Mouse (Mus musculus): ENCODE results near the gene Tsen2. TPM values are rescaled to one million over a fixed set of nuclear protein-coding genes. Genes with fewer than 3 reads are reported as not detected.

Tsen2 gene
- polyA plus RNA-seq, 1 experiment, result 26.2 TPM

DNA sequence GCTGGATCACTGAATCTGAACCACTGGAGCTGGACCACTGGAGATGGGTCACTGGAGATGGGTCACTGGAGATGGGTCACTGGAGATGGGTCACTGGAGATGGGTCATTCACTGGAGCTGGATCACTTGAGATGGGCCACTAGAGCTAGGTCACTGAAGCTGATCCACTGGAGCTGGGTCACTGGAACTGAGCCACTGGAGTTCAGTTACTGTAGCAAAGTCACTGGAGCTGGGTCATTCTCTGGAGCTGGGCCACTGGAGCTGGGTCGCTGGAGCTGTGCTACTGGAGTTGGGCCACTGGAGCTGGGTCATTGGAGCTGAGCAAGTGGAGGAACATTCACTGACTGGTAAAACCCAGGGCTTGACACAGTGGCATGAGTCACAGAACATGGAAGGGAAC, 38.0 kb upstream of the Tsen2 start:
- H3K4me3 ChIP-seq (replicated peaks; ENCODE audit: insufficient read depth, low read depth, low read length), result no peak overlapping the region
- H3K27ac ChIP-seq (ENCODE audit: insufficient read depth, low read length), result no peak overlapping the region
- WGBS, result 87% methylated on average over 1 of the region's 1 CpGs
- no peaks in the 10 kb centered on the region for H3K4me1 ChIP-seq (ENCODE audit: control insufficient read depth, insufficient read depth, low read length)
- DNase-seq, result no peak
- TF ChIP-seq POLR2A (IDR thresholded peaks at IDR 0.05; ENCODE audit: borderline replicate concordance, insufficient read depth, low read length) (no peak), CTCF (IDR thresholded peaks at IDR 0.05; ENCODE audit: borderline replicate concordance, insufficient read depth, low read depth, low read length) (no peak)
- no peaks in the 10 kb centered on the region for H3K27me3 ChIP-seq (ENCODE audit: control insufficient read depth, insufficient read depth, low read length)

DNA sequence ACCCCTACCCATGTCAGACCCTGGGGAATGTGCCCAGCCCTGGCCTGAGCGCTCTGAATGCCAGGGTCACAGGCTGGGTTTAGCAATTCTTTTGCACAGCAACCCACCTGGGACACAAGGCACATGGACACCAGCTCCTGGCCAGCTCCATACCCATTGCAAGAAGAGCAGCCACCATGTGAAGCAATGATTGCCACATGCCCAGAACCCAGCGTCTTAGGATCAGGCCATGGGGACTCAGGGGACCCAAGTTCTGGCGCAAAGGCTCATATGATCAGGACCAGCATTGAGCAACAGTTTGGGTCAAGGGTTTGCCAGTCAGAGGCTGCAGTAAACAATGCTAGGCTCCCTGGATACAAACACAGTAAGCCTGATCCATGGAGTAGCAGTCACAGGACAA, 33.0 kb upstream of the Tsen2 start:
- Histone ChIP-seq H3K27ac (ENCODE audit: insufficient read depth, low read length) (no peak overlapping the region), H3K27me3 (ENCODE audit: control insufficient read depth, insufficient read depth, low read length) (no peaks in the 10 kb centered on the region), H3K4me3 (replicated peaks; ENCODE audit: insufficient read depth, low read depth, low read length) (no peak overlapping the region), H3K4me1 (ENCODE audit: control insufficient read depth, insufficient read depth, low read length) (no peaks in the 10 kb centered on the region)
- WGBS, result 85% methylated on average over 3 of the region's 3 CpGs
- DNase-seq, result no peak
- TF ChIP-seq POLR2A (IDR thresholded peaks at IDR 0.05; ENCODE audit: borderline replicate concordance, insufficient read depth, low read length), result no peak
- TF ChIP-seq CTCF (IDR thresholded peaks at IDR 0.05; ENCODE audit: borderline replicate concordance, insufficient read depth, low read depth, low read length), result no peak

DNA sequence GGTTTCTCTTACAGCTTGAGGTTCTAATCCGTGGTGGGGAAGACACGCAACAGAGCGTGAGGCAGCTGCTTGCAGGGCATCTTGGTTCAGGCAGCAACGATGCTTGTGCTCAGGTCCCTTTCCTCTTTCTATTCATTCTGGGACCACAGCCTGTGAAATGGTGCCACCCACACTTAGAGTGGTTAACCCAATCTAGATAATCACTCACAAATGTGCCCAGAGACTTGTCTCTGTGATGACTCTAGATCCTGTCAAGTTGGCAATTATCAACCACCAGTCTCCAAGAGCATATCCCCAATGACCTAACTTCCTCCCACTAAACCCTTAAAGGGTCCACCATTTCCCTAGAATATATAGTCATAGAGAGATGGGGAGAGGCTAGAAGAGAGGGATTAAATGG, 31.3 kb upstream of the Tsen2 start:
- TF ChIP-seq CTCF (IDR thresholded peaks at IDR 0.05; ENCODE audit: borderline replicate concordance, insufficient read depth, low read depth, low read length) (no peak), POLR2A (IDR thresholded peaks at IDR 0.05; ENCODE audit: borderline replicate concordance, insufficient read depth, low read length) (no peak)
- Histone ChIP-seq H3K27me3 (ENCODE audit: control insufficient read depth, insufficient read depth, low read length) (no peaks in the 10 kb centered on the region), H3K27ac (ENCODE audit: insufficient read depth, low read length) (no peak overlapping the region), H3K4me1 (ENCODE audit: control insufficient read depth, insufficient read depth, low read length) (no peaks in the 10 kb centered on the region), H3K4me3 (replicated peaks; ENCODE audit: insufficient read depth, low read depth, low read length) (no peak overlapping the region)
- 91% methylated on average over 4 of the region's 4 CpGs for WGBS
- DNase-seq, result no peak

DNA sequence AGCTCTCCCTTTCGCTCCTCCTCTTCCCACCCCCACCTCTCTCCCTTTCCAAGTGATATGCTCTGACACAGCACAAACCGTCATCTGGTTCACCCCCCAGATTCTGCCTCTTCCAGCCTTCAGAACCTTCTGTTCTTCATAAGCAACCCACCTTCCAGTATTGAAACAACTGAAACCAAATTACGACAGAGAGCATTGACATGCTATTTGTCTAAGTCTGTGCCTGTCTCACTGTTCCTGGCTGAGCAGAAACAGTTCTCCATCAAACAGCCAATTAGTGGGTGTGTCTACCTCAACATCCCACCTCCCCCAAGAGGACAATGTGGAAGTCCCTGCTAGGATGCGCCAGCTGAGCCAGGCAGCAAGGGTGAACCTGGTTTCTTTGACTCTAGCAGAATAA, 26.6 kb upstream of the Tsen2 start:
- H3K27me3 ChIP-seq (ENCODE audit: control insufficient read depth, insufficient read depth, low read length), result no peaks in the 10 kb centered on the region
- DNase-seq, result no peak
- WGBS, result 87% methylated on average over 4 of the region's 4 CpGs
- H3K27ac ChIP-seq (ENCODE audit: insufficient read depth, low read length), result no peak overlapping the region
- TF ChIP-seq POLR2A (IDR thresholded peaks at IDR 0.05; ENCODE audit: borderline replicate concordance, insufficient read depth, low read length), result no peak
- no peak for TF ChIP-seq CTCF (IDR thresholded peaks at IDR 0.05; ENCODE audit: borderline replicate concordance, insufficient read depth, low read depth, low read length)
- H3K4me3 ChIP-seq (replicated peaks; ENCODE audit: insufficient read depth, low read depth, low read length), result no peak overlapping the region
- peaks cover 6% of the 10 kb centered on the region for H3K4me1 ChIP-seq (ENCODE audit: control insufficient read depth, insufficient read depth, low read length)

DNA sequence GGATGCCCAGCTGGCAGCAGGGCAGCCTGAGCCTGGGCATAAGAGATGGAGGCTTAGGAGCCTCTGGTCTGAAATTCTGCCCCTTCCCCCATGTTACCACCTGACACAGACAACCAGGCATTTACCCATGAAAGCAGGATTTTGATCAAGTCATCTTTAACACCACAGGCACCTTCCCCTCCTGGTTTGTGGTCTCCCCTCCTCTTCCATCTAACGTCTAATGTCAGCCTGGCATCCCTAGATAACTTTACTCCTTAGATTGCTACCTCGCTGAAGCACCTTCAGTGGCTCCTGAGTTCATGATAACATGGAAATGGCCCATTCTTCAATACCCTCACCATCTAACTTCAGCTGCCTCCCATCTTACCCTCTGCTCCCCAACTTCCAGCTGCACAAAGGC, 26.1 kb upstream of the Tsen2 start:
- peaks cover 8% of the 10 kb centered on the region for H3K4me1 ChIP-seq (ENCODE audit: control insufficient read depth, insufficient read depth, low read length)
- H3K27ac ChIP-seq (ENCODE audit: insufficient read depth, low read length), result no peak overlapping the region
- WGBS, result 92% methylated on average over 2 of the region's 2 CpGs
- H3K4me3 ChIP-seq (replicated peaks; ENCODE audit: insufficient read depth, low read depth, low read length), result no peak overlapping the region
- no peaks in the 10 kb centered on the region for H3K27me3 ChIP-seq (ENCODE audit: control insufficient read depth, insufficient read depth, low read length)
- no peak for TF ChIP-seq POLR2A (IDR thresholded peaks at IDR 0.05; ENCODE audit: borderline replicate concordance, insufficient read depth, low read length)
- no peak for TF ChIP-seq CTCF (IDR thresholded peaks at IDR 0.05; ENCODE audit: borderline replicate concordance, insufficient read depth, low read depth, low read length)
- no peak for DNase-seq

DNA sequence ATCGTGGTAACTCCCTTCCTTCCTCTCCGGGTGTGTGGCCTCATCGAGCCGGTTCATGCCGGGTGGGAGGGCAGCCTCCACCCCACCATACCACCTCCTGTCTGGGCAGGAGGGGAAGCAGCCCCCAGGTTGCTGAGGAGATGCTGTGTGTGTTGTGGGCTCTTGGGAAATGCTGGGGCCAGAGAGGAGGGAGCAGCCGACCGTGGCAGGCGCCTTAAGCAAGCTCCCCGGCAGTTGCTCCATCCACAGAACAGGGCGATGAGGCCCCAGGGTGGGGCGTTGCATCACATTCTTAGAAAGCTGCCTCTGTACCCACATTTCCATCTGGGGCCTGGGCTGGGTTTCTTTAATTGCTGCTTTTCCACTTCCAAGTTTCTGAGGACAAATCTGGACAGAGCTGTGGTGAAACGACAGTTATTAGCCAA, 25.2 kb upstream of the Tsen2 start:
- TF ChIP-seq CTCF (IDR thresholded peaks at IDR 0.05; ENCODE audit: borderline replicate concordance, insufficient read depth, low read depth, low read length) (no peak), POLR2A (IDR thresholded peaks at IDR 0.05; ENCODE audit: borderline replicate concordance, insufficient read depth, low read length) (no peak)
- Histone ChIP-seq H3K27me3 (ENCODE audit: control insufficient read depth, insufficient read depth, low read length) (no peaks in the 10 kb centered on the region), H3K4me1 (ENCODE audit: control insufficient read depth, insufficient read depth, low read length) (peaks cover 13% of the 10 kb centered on the region), H3K27ac (ENCODE audit: insufficient read depth, low read length) (no peak overlapping the region), H3K4me3 (replicated peaks; ENCODE audit: insufficient read depth, low read depth, low read length) (no peak overlapping the region)
- WGBS, result 47% methylated on average over 12 of the region's 12 CpGs
- no peak for DNase-seq

DNA sequence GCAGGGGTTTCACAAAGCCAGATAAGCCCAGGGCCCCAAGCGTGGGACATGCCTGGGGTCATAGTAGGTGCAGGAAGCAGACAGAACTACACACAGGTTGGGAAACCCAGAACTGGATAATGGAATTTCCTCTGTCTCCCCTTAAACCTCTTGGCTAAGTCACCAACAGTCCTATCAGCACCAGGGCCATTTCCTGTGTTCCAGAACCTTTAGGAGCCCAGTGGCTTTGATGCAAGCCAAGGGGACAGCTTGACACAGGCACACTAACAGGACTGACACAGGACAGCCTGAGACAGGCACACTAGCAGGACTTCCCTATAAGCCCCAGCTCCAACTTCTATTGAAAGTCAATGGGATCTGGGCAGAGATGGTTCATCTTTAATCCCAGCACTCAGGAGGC, 22.5 kb upstream of the Tsen2 start:
- no peak for DNase-seq
- Histone ChIP-seq H3K27me3 (ENCODE audit: control insufficient read depth, insufficient read depth, low read length) (no peaks in the 10 kb centered on the region), H3K4me3 (replicated peaks; ENCODE audit: insufficient read depth, low read depth, low read length) (no peak overlapping the region), H3K4me1 (ENCODE audit: control insufficient read depth, insufficient read depth, low read length) (peaks cover 13% of the 10 kb centered on the region), H3K27ac (ENCODE audit: insufficient read depth, low read length) (no peak overlapping the region)
- TF ChIP-seq CTCF (IDR thresholded peaks at IDR 0.05; ENCODE audit: borderline replicate concordance, insufficient read depth, low read depth, low read length), result no peak
- no peak for TF ChIP-seq POLR2A (IDR thresholded peaks at IDR 0.05; ENCODE audit: borderline replicate concordance, insufficient read depth, low read length)
- WGBS, result 100% methylated on average over 1 of the region's 1 CpGs

DNA sequence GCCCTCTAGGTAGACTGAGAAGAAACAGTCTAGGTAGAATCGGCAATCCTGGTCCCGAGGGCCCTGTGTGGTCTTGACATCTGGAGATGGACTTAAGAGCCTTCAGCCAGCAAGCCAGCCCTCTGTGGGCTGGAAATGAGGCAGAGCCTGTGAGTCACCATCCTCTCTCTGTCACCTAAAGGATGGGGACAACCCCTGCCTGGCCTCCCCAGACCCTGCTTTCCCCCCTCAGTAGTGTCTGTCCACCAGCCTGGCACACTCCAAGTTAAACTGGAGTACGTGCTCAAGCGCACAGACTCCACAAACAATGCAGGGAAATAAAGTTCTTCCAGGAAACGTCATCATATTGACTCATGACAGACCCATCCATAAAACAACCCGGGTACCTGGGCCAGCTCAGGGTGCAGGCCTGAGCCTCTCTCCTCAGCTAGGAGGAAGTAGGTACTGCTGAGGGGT, 21.7 kb upstream of the Tsen2 start:
- Histone ChIP-seq H3K4me1 (ENCODE audit: control insufficient read depth, insufficient read depth, low read length) (peaks cover 13% of the 10 kb centered on the region), H3K27ac (ENCODE audit: insufficient read depth, low read length) (no peak overlapping the region), H3K27me3 (ENCODE audit: control insufficient read depth, insufficient read depth, low read length) (no peaks in the 10 kb centered on the region), H3K4me3 (replicated peaks; ENCODE audit: insufficient read depth, low read depth, low read length) (no peak overlapping the region)
- TF ChIP-seq POLR2A (IDR thresholded peaks at IDR 0.05; ENCODE audit: borderline replicate concordance, insufficient read depth, low read length) (no peak), CTCF (IDR thresholded peaks at IDR 0.05; ENCODE audit: borderline replicate concordance, insufficient read depth, low read depth, low read length) (no peak)
- no peak for DNase-seq
- 58% methylated on average over 6 of the region's 6 CpGs for WGBS
